Mouse (Mus musculus): ENCODE data around the gene Pawr.
"Not testable (repeated sequence)": the region's sequence is repeated elsewhere in the genome, so short reads cannot be mapped to it uniquely, and the experiment has no call there.

Pawr gene

GRCm38 (mm10) chr10:108315236-108315635 is 16.7 kb upstream of the Pawr start:
- DNase-seq = no peak

GRCm38 (mm10) chr10:108328356-108328755 is 3.6 kb upstream of the Pawr start:
- no peak for DNase-seq

DNA sequence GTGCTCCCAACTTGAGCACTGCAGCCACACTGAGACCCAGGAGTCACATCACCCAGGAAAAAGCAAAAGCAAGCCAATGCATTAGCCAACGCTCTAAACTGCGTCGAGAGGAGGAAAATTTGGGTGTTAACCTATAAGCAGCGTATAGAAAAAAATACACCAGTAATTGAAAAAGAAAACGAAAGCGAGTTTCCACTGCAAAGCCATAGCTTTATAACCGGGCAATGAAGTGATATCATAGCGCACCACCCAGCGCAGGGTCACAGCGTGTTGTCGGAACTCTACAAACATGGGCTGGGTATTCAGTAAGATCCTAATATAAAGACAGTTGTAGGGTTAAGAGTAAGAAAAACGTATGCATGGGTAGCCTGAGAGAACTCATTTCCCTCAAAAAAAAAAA is 2.9 kb upstream of the Pawr start:
- no peak for DNase-seq

GRCm38 (mm10) chr10:108329771-108330170 is 2.1 kb upstream of the Pawr start:
- no peak for DNase-seq

GRCm38 (mm10) chr10:108330964-108331363 is 957 bp upstream of the Pawr start:
- no peak for DNase-seq

DNA sequence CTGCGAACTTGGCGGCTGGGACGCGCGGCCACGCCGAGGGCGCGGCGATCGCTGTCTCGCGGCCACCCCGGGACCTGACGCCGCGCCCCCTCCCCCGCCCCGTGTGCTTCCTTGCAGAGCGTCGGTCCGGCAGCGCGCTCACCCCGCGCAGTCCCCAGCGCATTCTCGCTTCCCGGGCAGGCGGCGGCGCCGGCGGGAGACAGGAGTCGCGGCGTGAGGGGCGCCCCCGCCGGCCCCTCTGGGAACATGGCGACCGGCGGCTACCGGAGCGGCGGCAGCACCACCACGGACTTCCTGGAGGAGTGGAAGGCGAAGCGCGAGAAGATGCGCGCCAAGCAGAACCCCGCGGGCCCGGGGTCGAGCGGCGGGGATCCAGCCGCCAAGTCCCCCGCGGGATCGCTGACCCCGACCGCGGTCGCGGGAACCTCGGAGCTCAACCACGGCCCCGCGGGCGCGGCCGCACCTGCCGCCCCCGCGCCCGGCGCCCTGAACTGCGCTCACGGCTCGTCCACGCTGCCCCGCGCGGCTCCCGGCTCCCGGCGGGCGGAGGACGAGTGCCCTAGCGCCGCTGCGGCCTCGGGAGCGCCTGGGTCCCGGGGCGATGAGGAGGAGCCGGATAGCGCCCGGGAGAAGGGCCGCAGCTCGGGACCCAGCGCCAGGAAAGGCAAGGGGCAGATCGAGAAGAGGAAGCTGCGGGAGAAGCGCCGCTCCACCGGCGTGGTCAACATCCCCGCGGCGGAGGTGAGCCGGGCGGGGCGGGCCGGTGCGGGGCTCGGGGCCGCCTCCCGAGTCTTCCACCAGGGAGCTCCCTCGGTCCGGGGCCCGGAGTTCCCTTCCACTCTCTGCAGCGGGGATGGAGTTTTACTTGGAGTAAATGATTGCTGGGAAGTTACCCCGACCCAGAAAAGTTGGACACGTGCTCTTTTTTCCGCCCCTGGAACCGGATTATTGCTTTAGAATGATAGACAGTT is 935 bp downstream of the Pawr start:
- peak; percentile 11 for DNase-seq

GRCm38 (mm10) chr10:108333642-108334041 is 1.7 kb downstream of the Pawr start:
- no peak for DNase-seq

GRCm38 (mm10) chr10:108334096-108334495 is 2.2 kb downstream of the Pawr start:
- DNase-seq = no peak

DNA sequence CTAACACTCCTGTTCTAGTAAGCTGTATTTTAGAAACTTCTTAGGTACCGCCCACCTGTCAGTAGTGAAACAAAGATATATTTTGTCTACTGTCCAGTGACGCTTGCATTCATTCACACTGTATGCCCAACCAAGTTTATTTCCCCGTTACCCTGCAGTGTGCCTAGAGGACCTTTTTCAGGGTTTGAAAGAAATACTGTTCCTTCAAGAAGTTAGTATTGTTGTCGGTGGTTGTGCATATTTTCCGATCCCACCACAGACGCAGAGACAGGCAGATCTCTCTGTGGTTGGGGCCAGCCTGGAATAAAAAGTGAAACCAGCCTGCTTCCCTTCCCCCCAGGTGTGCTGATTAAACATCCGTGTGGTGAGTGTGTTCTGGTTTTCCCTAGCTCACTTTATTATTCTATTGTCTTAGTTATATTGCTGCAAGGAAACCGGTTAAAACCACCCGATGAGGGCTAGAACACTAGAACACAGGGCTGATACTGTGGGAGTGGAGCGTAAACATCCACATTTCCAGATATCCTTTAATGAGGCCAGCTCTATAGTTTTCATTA is 3.9 kb downstream of the Pawr start:
- no peak for DNase-seq

- no peak for DNase-seq
Observed at GRCm38 (mm10) chr10:108336581-108336980, 4.7 kb downstream of the Pawr start.

- DNase-seq = no peak
Observed at GRCm38 (mm10) chr10:108338055-108338961, 6.4 kb downstream of the Pawr start.

DNA sequence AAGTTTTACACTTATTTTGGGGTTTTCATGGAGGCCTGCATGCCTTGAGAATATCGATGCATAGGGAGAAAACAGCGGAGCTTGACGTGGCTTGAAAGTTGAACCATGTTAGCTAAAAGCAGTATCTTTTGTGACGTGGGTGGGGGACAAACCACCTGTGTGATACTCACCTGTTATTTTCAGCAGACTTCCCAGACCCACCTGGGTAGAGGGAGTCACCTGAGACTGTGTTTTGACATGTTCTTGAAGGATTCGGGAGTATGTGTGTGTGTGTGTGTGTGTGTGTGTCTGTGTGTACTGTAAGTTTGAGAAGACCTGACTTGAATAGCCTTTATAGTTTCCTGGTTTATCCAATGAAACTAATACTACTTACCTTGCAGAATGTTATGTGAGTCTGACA is 7.2 kb downstream of the Pawr start:
- DNase-seq = no peak

DNA sequence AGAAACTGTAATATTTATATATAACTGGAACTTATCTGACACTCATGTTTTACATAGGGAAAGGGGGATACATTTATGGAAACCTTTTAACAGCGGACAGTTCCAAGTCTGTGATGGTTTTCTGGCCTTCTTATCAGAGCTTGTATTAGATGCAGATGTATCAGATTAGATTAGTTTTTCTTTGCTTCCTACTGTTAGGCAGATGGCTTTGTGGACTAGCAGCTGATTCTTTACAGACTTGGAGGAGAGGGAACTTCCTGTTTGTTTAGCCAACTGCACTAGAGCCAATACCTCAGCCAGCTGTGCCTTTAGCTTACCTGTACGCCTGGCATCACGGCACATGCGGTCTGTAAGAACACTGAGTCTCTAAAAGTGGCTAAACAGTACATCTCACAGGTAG is 8.0 kb downstream of the Pawr start:
- DNase-seq = no peak

GRCm38 (mm10) chr10:108343734-108344133 is 11.8 kb downstream of the Pawr start:
- no peak for DNase-seq

DNA sequence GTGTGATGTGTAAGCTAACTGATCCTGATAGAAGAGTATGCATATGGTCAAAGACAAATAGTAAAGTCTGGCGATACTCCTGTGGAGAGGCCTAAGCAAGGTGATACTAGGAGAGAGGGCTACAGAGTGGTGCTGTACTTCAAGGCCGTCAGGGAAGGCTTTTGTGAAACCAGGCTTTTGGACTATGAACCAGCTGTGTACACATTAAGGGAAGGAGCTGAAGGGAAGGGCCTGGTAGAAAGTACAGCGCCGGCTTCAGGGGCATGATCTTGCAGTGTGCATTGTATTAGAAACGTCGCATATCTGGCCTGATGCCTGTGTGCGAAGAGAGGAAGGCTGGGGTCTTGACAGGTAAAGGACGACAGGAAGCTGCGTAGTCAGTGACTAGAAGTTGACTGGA is 13.2 kb downstream of the Pawr start:
- DNase-seq = no peak

GRCm38 (mm10) chr10:108346301-108346700 is 14.4 kb downstream of the Pawr start:
- not testable (repeated sequence) for DNase-seq

DNA sequence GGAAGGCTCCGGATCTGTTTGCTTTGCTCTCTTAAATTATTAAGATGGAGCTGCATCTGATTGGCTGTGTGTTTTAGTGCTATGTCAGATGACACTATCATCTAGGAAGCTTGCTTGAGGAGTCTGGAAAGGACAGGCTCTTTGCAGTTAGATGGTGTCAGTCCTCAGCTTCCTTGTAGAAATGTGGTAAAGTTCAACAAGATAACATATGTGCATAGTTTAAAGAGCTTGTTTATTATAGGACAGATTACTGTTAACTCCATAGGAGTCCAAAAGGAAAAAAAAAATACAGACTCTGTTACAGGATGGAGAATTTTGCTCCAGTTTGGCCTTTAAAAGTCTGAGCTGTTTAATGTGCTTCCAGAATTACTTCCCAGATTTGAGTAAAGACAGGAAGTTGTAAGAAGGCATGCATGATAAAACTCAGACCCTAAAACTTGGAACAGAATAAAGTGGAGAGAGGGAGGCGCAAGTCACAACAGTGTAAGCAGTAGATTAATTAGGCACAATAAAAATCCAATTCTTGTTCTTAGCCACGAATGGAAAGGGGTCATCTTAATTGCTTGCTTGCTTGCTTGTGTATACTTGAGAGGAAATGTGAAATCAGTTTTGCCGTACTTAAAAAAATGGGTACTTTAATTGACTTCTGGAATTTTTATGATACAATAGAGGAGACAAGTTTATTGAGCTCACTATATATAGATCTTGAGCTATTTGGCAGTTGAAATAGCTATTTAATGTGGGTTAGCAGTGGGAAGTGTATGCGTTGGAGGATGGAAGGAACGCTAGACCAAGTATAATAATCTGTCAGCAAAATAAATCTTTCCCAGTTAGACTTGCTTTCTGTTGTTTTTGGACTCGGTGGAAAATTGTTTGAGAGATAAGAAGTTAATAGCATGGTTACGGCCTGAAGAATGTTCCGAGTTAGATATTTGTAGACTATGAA is 18.5 kb downstream of the Pawr start:
- DNase-seq = no peak

- no peak for DNase-seq
Observed at GRCm38 (mm10) chr10:108352944-108353343, 21.0 kb downstream of the Pawr start.

DNA sequence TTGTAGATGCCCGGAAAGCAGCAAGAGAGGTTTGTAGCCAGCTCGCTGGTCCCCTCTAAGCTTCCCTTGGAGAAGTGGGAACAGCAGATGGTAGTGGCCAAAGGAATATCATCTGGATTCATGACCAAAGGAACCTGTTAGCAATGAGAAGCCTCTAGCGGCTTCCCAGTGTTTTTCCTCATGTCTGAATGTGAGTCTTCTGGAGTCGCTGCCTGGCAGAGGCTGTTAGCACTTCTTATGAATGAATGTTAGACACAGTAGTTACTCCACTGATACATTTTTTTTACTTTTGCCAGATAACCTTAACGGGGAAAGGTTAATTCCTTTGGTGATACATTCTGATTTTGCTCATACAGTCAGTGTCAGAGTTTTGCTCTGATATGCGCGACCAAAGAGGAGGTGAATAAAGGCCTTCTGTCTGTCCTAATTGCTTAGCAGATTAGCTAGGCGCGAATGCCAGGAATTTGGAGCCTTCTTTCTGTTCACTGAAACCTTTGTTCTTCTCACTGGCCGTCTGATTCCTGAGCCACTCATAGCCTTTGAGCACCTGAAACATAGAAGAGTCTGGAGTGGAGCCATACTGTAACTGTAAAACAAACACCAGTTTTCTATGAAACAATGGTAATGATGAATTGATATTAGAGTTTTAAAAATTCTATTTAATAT is 22.9 kb downstream of the Pawr start:
- DNase-seq = no peak

GRCm38 (mm10) chr10:108355392-108355775 is 23.5 kb downstream of the Pawr start:
- DNase-seq = no peak

DNA sequence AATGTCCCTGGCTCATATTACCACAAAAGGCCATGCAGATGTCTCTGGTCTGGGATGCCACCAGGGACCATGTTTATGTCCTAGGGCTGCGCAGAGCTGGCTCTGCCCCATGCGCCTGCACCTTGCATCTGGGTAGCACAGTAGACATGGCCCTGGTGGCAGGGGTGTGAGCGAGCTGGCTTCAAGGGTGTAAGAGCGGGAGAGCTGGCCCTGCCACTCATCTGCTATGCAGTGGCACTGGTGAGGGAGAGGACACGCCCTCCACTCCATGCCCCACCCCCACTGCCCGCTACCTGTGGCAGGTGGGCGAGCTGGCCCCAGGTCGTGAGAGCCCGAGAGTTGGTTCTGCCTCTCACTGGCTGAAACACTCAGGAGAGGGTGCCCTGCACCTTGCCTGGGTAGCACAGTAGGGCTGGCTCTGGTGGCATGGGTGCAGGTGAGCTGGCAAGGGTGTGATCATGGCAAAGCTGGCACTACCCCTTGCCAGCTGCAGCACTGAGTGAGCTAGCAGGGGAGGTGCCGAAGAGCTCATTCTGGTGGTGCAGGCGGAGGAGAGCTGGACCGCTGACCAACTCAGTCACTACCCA is 24.8 kb downstream of the Pawr start:
- DNase-seq = no peak

Measured in thymus, postnatal 25 days (tissue).